Mouse (Mus musculus) bone marrow, adult 2 months (tissue): ENCODE measurements around the gene Fchsd2.

Experiments used
- CTCF ChIP-seq: fragments of 200-500 bp; IDR thresholded peaks from 2 replicates; pipeline ENCODE4 v1.5.1; 2011; ENCODE audit warnings: low read length, control low read depth; ENCODE audit not compliant: control insufficient read depth, insufficient read depth
- POLR2A ChIP-seq: fragments of 200-500 bp; IDR thresholded peaks from 2 replicates; pipeline ENCODE4 v1.6.1; 2011; ENCODE audit warnings: low read depth, mild to moderate bottlenecking, control low read depth, low read length, borderline replicate concordance; ENCODE audit not compliant: control insufficient read depth

DNA sequence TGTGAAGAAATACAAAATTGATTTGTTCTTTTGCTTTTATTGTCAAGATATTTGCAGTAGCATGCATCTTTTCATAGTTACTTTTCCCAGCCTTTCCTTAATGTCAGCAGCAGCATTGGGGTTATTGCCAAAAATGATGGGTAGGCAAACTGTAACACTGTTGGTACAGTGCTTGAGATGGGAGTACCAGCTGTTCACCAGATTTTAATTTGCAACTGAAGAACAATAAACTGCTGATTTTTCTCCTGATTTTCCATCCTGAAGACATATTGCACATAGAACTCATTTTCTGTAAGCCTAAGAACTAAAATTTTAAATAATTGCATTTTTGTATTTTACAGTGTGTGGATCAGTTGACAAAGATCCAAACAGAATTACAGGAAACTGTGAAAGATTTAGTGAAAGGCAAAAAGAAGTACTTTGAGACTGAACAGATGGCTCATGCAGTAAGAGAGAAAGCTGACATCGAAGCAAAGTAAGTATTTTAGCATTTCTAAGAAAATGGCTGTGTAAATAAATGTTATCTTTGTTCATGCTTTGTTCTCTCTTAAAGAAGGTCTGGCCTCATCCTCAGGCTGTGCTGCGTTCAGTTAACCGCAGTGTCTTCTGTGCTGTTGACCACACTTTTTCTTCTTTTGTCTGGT, 98.8 kb downstream of the Fchsd2 start:
- TF ChIP-seq CTCF (no peak), POLR2A (no peak)
